8 mouse cellular contexts compared by ENCODE assay signal in genomic region chr11:76201761-76202674, GRCm38 (mm10). TPM values are rescaled to one million over a fixed set of nuclear protein-coding genes. Genes with fewer than 3 reads are reported as not detected.
DNase-seq lines count a peak whose midpoint lies in the region; ATAC-seq and TF ChIP-seq lines count a peak whose summit lies in the region.

No protein-coding gene starts in this region.

- peak overlapping the region; percentile 97 for H3ac ChIP-seq in C2C12 (ENCODE audit: control insufficient read depth, insufficient read length, low read depth)

- H3K9ac ChIP-seq in heart, embryonic 13.5 days = peak overlapping the region; percentile 93
- H3K9ac ChIP-seq in kidney, postnatal 0 days (ENCODE audit: low read depth, low read length) = peak overlapping the region; percentile 79
- peak overlapping the region; percentile 78 for H3K9ac ChIP-seq in liver, embryonic 11.5 days (ENCODE audit: low read depth, low read length)

- peak overlapping the region; percentile 96 for H3K4me2 ChIP-seq in heart, embryonic 13.5 days
- peak overlapping the region; percentile 100 for H3K4me2 ChIP-seq in kidney, postnatal 0 days (ENCODE audit: low read length)
- peak overlapping the region; percentile 100 for H3K4me2 ChIP-seq in liver, embryonic 11.5 days

- H3K79me2 ChIP-seq in C2C12 (ENCODE audit: control insufficient read depth, insufficient read depth) = peaks cover 10% of the 10 kb centered on the region

- H3K79me3 ChIP-seq in C2C12 (ENCODE audit: low read depth) = no peaks in the 10 kb centered on the region

- peaks cover 13% of the 10 kb centered on the region for H3K4me1 ChIP-seq in heart, embryonic 13.5 days
- no peaks in the 10 kb centered on the region; the same call in 1 of the 2 replicates for H3K4me1 ChIP-seq in kidney, postnatal 0 days (replicated peaks; ENCODE audit: insufficient read depth, low read length)
- peaks cover 11% of the 10 kb centered on the region for H3K4me1 ChIP-seq in liver, embryonic 11.5 days (replicated peaks; ENCODE audit: control insufficient read depth, insufficient read depth, low read length)

- H3K27ac ChIP-seq in heart, embryonic 13.5 days (replicated peaks) = peak overlapping the region; percentile 71
- H3K27ac ChIP-seq in kidney, postnatal 0 days = no peak overlapping the region
- no peak overlapping the region for H3K27ac ChIP-seq in liver, embryonic 11.5 days (ENCODE audit: low read depth, low read length)

- H3K4me3 ChIP-seq in C2C12 (ENCODE audit: insufficient read depth, poor library complexity, severe bottlenecking) = peak overlapping the region; percentile 81
- peak overlapping the region; percentile 80 for H3K4me3 ChIP-seq in heart, embryonic 13.5 days
- peak overlapping the region; percentile 77 for H3K4me3 ChIP-seq in kidney, postnatal 0 days (replicated peaks; ENCODE audit: low read depth, low read length)
- H3K4me3 ChIP-seq in liver, embryonic 11.5 days (ENCODE audit: low read depth, low read length) = peak overlapping the region; percentile 81

- WGBS in heart, embryonic 13.5 days = under 1% methylated on average over 86 of the region's 90 CpGs
- under 1% methylated on average over 65 of the region's 90 CpGs for WGBS in kidney, postnatal 0 days
- under 1% methylated on average over 89 of the region's 90 CpGs for WGBS in liver, embryonic 11.5 days

- TF ChIP-seq POLR2A in brain, embryonic 14.5 days (IDR thresholded peaks at IDR 0.05; ENCODE audit: borderline replicate concordance, extremely low read depth, insufficient read depth, insufficient read length, poor library complexity, severe bottlenecking) = peak; percentile 63; the same call in 1 of the 2 replicates

- H3K27me3 ChIP-seq in C2C12 (ENCODE audit: control insufficient read depth, insufficient read depth, insufficient read length) = no peaks in the 10 kb centered on the region
- H3K27me3 ChIP-seq in heart, embryonic 13.5 days (replicated peaks) = peaks cover 7% of the 10 kb centered on the region; the same call in 1 of the 2 replicates
- H3K27me3 ChIP-seq in kidney, postnatal 0 days (ENCODE audit: insufficient read depth, low read length) = no peaks in the 10 kb centered on the region
- H3K27me3 ChIP-seq in liver, embryonic 11.5 days (replicated peaks; ENCODE audit: control insufficient read depth, insufficient read depth, low read length) = peaks cover 16% of the 10 kb centered on the region; the same call in 1 of the 2 replicates

- peak; percentile 86 for DNase-seq in brain, embryonic 14.5 days (ENCODE audit: low read depth)
- DNase-seq in kidney, postnatal 0 days (ENCODE audit: low spot score) = peak; percentile 89
- DNase-seq in liver, embryonic 11.5 days (ENCODE audit: low spot score) = peak; percentile 81
- DNase-seq in spleen, postnatal 14 days (ENCODE audit: low spot score in 2 of 2) = peak; percentile 53 to 61

- H3K9me3 ChIP-seq in heart, embryonic 13.5 days = no peaks in the 10 kb centered on the region
- no peaks in the 10 kb centered on the region for H3K9me3 ChIP-seq in kidney, postnatal 0 days (replicated peaks; ENCODE audit: low read length)
- H3K9me3 ChIP-seq in liver, embryonic 11.5 days (ENCODE audit: control insufficient read depth, low read length) = no peaks in the 10 kb centered on the region

- no peak for TF ChIP-seq CTCF in C2C12 (IDR thresholded peaks at IDR 0.05; ENCODE audit: control insufficient read depth, insufficient read depth, insufficient read length)
- TF ChIP-seq CTCF in brain, embryonic 14.5 days (IDR thresholded peaks at IDR 0.05; ENCODE audit: borderline replicate concordance, extremely low read depth, insufficient read depth, insufficient read length) = no peak
- no peak; the same call in 1 of the 2 replicates for TF ChIP-seq CTCF in kidney, postnatal 0 days (IDR thresholded peaks at IDR 0.05; ENCODE audit: low read depth)

- peaks cover 27% of the 10 kb centered on the region for H3K36me3 ChIP-seq in C2C12 (ENCODE audit: control insufficient read depth, insufficient read depth)
- peaks cover 24% of the 10 kb centered on the region for H3K36me3 ChIP-seq in heart, embryonic 13.5 days
- H3K36me3 ChIP-seq in kidney, postnatal 0 days (ENCODE audit: insufficient read depth, low read length) = no peaks in the 10 kb centered on the region
- no peaks in the 10 kb centered on the region for H3K36me3 ChIP-seq in liver, embryonic 11.5 days (ENCODE audit: control insufficient read depth, insufficient read depth, low read length)

- ATAC-seq in erythroid progenitor cell, adult 5-6 weeks (replicated peaks; ENCODE audit: low FRiP score, poor library complexity, severe bottlenecking) = peak; percentile 97
- ATAC-seq in heart, embryonic 13.5 days (ENCODE audit: extremely low read depth, insufficient number of reproducible peaks, low FRiP score, low TSS enrichment) = peak; percentile 96
- peak; percentile 95 for ATAC-seq in kidney, postnatal 0 days (replicated peaks; ENCODE audit: low FRiP score, low read depth)
- ATAC-seq in liver, embryonic 11.5 days (replicated peaks; ENCODE audit: low FRiP score) = peak; percentile 94
- ATAC-seq in monocyte, adult 5-6 weeks (replicated peaks; ENCODE audit: insufficient number of reproducible peaks, low FRiP score, low TSS enrichment, poor library complexity, severe bottlenecking) = peak; percentile 82

TF ChIP-seq in C2C12, 6 proteins besides CTCF, POLR2A, EP300 and RAD21:
- TF ChIP-seq FOSL1 (IDR thresholded peaks at IDR 0.05; ENCODE audit: insufficient read depth, low read length, poor library complexity, severe bottlenecking) (no peak), MYOG (IDR thresholded peaks at IDR 0.05; ENCODE audit: control insufficient read depth, extremely low read depth, insufficient read length) (no peak), USF1 (IDR thresholded peaks at IDR 0.05; ENCODE audit: low read depth) (peak; percentile 49)

RNA-seq across cellular contexts. Expression of gene Dbil5, which starts 15.4 kb away (rescaled TPM):
- polyA plus RNA-seq in C2C12 (2012; fragmentation: generic; extraction: Trizol) = 0.46 TPM
- polyA plus RNA-seq in brain, embryonic 14.5 days (2012; rRNA removed) = 0.24 and 0.75 TPM in 2 replicates
- not detected in 2 replicates for total RNA-seq in erythroid progenitor cell, adult 5-6 weeks (2015; ENCODE audit: low replicate concordance)
- not detected in 2 replicates for total RNA-seq in erythroid progenitor cell, adult 5-6 weeks (2017; ENCODE audit: low replicate concordance)
- polyA plus RNA-seq in heart, embryonic 13.5 days (2015; fragmentation: Nextera tagmentation; extraction: Ambion mirVana) = 0.91 and 1.5 TPM in 2 replicates
- 0.93 and 1.4 TPM in 2 replicates for polyA plus RNA-seq in kidney, postnatal 0 days (2015; fragmentation: Nextera tagmentation; extraction: Ambion mirVana)
- 0.74 TPM in 1 of 2 replicates, not detected in the other for polyA plus RNA-seq in liver, embryonic 11.5 days (2014; fragmentation: Nextera tagmentation; extraction: Ambion mirVana)
- 0.97 TPM in 1 of 3 replicates, not detected in the others for total RNA-seq in monocyte, adult 5-6 weeks (2017)

RNA-seq across cellular contexts. Expression of gene Gemin4, which starts 15.4 kb away (rescaled TPM):
- polyA plus RNA-seq in C2C12 (2012; fragmentation: generic; extraction: Trizol) = 19.4 TPM
- 12.0 and 12.5 TPM in 2 replicates for polyA plus RNA-seq in brain, embryonic 14.5 days (2012; rRNA removed)
- 9.6 and 26.7 TPM in 2 replicates for total RNA-seq in erythroid progenitor cell, adult 5-6 weeks (2015; ENCODE audit: low replicate concordance)
- total RNA-seq in erythroid progenitor cell, adult 5-6 weeks (2017; ENCODE audit: low replicate concordance) = 1.8 and 3.0 TPM in 2 replicates
- 20.0 and 23.9 TPM in 2 replicates for polyA plus RNA-seq in heart, embryonic 13.5 days (2015; fragmentation: Nextera tagmentation; extraction: Ambion mirVana)
- 17.4 and 20.4 TPM in 2 replicates for polyA plus RNA-seq in kidney, postnatal 0 days (2015; fragmentation: Nextera tagmentation; extraction: Ambion mirVana)
- polyA plus RNA-seq in liver, embryonic 11.5 days (2014; fragmentation: Nextera tagmentation; extraction: Ambion mirVana) = 50.2 and 58.3 TPM in 2 replicates
- 2.3 to 4.5 TPM in 2 of 3 replicates, not detected in the other for total RNA-seq in monocyte, adult 5-6 weeks (2017)

RNA-seq across cellular contexts. Expression of gene Fam57a, which starts 22.5 kb away (rescaled TPM):
- 21.4 TPM for polyA plus RNA-seq in C2C12 (2012; fragmentation: generic; extraction: Trizol)
- polyA plus RNA-seq in brain, embryonic 14.5 days (2012; rRNA removed) = 32.1 and 33.4 TPM in 2 replicates
- 2.2 TPM in 1 of 2 replicates, not detected in the other for total RNA-seq in erythroid progenitor cell, adult 5-6 weeks (2015; ENCODE audit: low replicate concordance)
- total RNA-seq in erythroid progenitor cell, adult 5-6 weeks (2017; ENCODE audit: low replicate concordance) = not detected in 2 replicates
- polyA plus RNA-seq in heart, embryonic 13.5 days (2015; fragmentation: Nextera tagmentation; extraction: Ambion mirVana) = 22.8 and 26.9 TPM in 2 replicates
- polyA plus RNA-seq in kidney, postnatal 0 days (2015; fragmentation: Nextera tagmentation; extraction: Ambion mirVana) = 14.5 and 15.2 TPM in 2 replicates
- polyA plus RNA-seq in liver, embryonic 11.5 days (2014; fragmentation: Nextera tagmentation; extraction: Ambion mirVana) = 14.8 and 15.4 TPM in 2 replicates
- total RNA-seq in monocyte, adult 5-6 weeks (2017) = 0.85 to 1.8 TPM (median 1.4 TPM) in 3 replicates

RNA-seq across cellular contexts. Expression of gene Vps53, which starts 22.6 kb away (rescaled TPM):
- 29.2 TPM for polyA plus RNA-seq in C2C12 (2012; fragmentation: generic; extraction: Trizol)
- polyA plus RNA-seq in brain, embryonic 14.5 days (2012; rRNA removed) = 49.1 and 55.8 TPM in 2 replicates
- total RNA-seq in erythroid progenitor cell, adult 5-6 weeks (2015; ENCODE audit: low replicate concordance) = 10.1 and 28.1 TPM in 2 replicates
- 6.0 and 7.3 TPM in 2 replicates for total RNA-seq in erythroid progenitor cell, adult 5-6 weeks (2017; ENCODE audit: low replicate concordance)
- 28.4 and 31.8 TPM in 2 replicates for polyA plus RNA-seq in heart, embryonic 13.5 days (2015; fragmentation: Nextera tagmentation; extraction: Ambion mirVana)
- 39.0 and 44.9 TPM in 2 replicates for polyA plus RNA-seq in kidney, postnatal 0 days (2015; fragmentation: Nextera tagmentation; extraction: Ambion mirVana)
- polyA plus RNA-seq in liver, embryonic 11.5 days (2014; fragmentation: Nextera tagmentation; extraction: Ambion mirVana) = 30.8 and 31.5 TPM in 2 replicates
- 39.4 to 43.8 TPM (median 41.9 TPM) in 3 replicates for total RNA-seq in monocyte, adult 5-6 weeks (2017)

RNA-seq across cellular contexts. Expression of gene Mrm3, which starts 41.5 kb away (rescaled TPM):
- polyA plus RNA-seq in C2C12 (2012; fragmentation: generic; extraction: Trizol) = 20.9 TPM
- 11.6 and 12.9 TPM in 2 replicates for polyA plus RNA-seq in brain, embryonic 14.5 days (2012; rRNA removed)
- 5.8 and 6.7 TPM in 2 replicates for total RNA-seq in erythroid progenitor cell, adult 5-6 weeks (2015; ENCODE audit: low replicate concordance)
- 2.3 and 2.4 TPM in 2 replicates for total RNA-seq in erythroid progenitor cell, adult 5-6 weeks (2017; ENCODE audit: low replicate concordance)
- 21.1 and 24.2 TPM in 2 replicates for polyA plus RNA-seq in heart, embryonic 13.5 days (2015; fragmentation: Nextera tagmentation; extraction: Ambion mirVana)
- 20.8 and 21.2 TPM in 2 replicates for polyA plus RNA-seq in kidney, postnatal 0 days (2015; fragmentation: Nextera tagmentation; extraction: Ambion mirVana)
- polyA plus RNA-seq in liver, embryonic 11.5 days (2014; fragmentation: Nextera tagmentation; extraction: Ambion mirVana) = 36.3 and 37.0 TPM in 2 replicates
- 3.2 to 9.7 TPM (median 5.5 TPM) in 3 replicates for total RNA-seq in monocyte, adult 5-6 weeks (2017)
